In genomic region chr14:73165136-73165535, GRCm38 (mm10) we compare ENCODE assay signal across 9 mouse cellular contexts.
"Had no signal": no experiment of that assay in that cellular context is flagged by ENCODE, and none has a peak within 500 bp of the region (broad histone marks: within the 10 kb centered on the region; RNA-seq: fewer than 3 reads in every experiment).

No protein-coding gene starts in this region.

- DNase-seq: layer of hippocampus, postnatal 36 days; lung, adult 2 months; lung, postnatal 36 days; right cerebral cortex, postnatal 14 days; thymus, adult 2 months; thymus, postnatal 25 days had no signal

- ATAC-seq: intestine, embryonic 16.5 days; lung, postnatal 0 days; midbrain, embryonic 13.5 days had no signal
